Mouse (Mus musculus): Measurements from ENCODE around the gene Pcgf3.
"Not testable (repeated sequence)": the region's sequence is repeated elsewhere in the genome, so short reads cannot be mapped to it uniquely, and the experiment has no call there.

The Pcgf3 gene

DNA sequence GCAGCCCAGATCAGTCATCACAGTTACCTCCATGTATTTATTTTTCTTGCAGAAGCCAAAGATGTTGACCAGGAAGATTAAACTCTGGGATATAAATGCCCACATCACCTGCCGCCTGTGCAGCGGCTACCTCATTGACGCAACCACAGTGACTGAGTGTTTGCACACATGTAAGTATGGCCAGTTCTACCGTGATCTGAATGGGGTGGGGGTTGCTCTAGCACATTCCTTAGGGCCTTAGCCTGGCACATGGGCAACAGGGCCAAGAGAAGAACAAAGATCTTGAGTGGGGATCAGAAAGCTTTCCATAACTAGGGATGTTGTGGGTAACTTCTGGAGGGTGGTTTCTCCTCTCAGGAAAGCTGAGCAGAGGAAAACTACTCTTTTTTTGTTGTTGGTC, 12.7 kb downstream of the Pcgf3 start:
- DNase-seq, result no peak

- DNase-seq, result no peak
Measured at GRCm38 (mm10) chr5:108475977-108476376, 14.9 kb downstream of the Pcgf3 start.

DNA sequence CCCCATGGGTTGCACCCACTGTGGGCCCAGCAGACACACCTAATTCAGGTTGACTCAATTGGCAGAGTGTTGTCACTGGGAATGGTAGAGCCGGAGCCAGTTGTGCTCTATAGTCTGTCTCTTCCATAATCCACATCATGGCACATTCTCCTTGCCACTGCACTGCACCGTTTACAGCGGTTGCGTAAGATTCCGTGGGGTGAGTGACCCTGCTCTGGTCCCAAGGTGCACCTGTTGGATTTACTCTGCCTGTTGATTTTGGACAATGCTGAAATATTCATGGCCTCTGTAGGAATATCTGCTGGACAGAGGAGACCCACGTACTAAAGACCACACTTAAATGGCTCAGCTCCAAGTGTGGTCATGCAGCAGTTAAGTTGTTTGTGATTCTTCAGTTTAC, 22.0 kb downstream of the Pcgf3 start:
- no peak for DNase-seq

DNA sequence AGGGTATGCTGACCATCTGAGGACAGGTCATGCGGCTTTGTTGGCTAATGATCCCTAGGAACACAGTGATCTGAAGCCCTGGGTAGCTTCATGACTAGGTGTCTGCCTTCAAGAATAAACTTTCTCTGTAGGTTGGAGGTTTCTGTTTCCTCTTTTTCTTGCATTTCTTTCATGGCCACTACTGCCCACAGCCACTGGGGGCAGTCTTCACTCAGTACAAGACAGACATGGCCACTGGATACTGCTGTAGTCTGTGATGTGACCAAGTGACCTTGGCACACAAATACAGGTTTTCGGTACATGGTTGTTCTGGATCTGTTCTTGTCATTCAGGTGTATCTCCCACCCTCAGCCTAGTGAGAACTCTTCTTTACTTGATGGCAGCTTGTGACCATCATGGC, 24.2 kb downstream of the Pcgf3 start:
- DNase-seq, result peak; percentile 11

GRCm38 (mm10) chr5:108486148-108486547, 25.1 kb downstream of the Pcgf3 start:
- not testable (repeated sequence) for DNase-seq

DNA sequence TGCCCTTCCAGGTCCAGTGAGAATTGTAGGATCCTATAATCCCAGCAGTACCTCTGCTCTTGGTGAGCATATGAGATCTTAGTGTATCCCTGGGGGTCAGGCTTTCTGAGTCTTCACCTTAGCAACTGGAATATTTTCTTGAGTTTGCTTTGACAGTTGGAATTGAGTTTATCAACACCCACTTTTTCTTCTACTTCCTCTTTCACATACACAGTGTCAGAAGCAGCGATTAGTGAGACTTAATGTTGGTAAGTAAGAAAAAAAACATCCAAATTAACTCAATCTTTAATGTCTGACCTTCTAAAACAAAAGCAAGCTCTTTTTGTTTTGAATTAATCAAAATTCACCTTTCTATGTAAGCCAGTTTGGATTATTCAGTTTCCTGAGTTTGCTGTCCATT, 40.5 kb downstream of the Pcgf3 start:
- no peak for DNase-seq

- no peak for DNase-seq
Measured at GRCm38 (mm10) chr5:108502286-108502685, 41.3 kb downstream of the Pcgf3 start.

DNA sequence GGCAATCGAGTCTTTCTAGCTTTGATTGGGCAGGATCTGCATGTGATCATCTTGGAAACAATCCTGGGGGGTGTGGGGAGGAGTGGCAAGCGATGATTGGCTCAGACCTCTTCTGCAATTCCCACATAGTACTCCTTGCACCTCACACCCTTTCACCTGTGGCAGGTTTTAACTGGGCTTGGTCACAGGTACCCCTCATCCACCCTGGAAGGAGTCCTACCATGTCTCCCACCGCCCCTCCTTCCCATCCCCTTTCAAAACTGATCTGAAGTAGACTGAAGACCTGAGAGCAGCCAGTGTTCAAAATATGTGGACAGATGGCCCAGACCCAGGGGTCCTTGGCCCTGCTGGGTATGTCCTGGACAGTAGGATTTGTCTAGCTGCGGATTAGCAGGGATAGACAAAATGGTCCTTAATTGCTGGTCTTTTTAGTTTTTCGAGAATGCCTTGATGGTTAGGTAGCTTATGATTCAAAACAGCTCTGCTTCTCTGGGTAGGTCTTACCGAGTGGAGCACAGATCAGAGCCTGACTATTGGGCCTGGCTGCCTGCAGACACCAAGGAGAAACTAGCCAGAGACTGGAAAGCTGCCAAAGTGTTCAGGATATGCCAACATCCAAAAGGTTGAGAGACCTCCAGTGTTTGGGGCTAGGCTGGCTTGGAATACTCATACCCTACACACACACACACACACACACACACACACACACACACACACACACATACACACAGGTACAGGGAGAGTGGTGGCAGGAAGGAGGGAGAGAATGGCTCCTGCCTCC, 54.7 kb downstream of the Pcgf3 start:
- no peak for DNase-seq

DNA sequence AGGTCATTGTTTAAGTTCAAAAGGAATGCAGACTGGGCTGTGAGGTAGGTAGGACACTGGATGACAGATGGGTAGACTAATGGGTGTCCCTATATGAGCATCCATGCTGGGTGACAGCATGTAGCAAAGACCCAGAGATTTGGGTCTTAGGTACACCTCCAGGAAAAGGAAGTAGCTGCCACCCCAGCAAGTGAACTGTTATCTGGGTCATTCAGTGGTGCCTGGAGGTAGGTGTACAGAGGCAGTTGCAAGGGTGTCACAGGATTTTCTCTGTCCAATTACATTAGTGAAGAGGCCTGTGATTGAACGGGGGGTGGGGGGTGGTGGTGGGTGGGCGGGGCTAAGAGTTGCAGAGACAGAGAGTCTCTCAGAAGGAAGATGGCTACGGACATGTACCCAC, 55.6 kb downstream of the Pcgf3 start:
- no peak for DNase-seq

GRCm38 (mm10) chr5:108518106-108518885, 57.3 kb downstream of the Pcgf3 start:
- no peak for DNase-seq

DNA sequence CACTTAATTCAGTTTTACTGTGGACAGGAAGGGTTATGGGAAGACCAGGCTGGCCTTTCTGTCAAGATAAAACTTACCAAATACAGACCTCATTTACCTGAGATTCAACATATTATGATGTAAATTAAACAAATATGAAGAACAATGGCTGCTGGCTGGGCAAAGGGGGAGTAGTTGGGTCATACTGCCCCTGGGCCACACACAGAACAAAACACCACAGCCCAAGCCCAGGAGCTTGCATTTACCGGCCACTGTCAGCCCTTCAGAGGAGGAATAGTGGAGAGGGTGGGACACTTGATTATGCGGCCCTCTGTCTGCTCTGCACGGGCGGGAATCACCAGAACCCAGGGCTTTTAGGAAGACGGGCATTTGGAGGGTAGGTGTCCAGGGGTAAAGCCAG, 57.9 kb downstream of the Pcgf3 start:
- no peak for DNase-seq

DNA sequence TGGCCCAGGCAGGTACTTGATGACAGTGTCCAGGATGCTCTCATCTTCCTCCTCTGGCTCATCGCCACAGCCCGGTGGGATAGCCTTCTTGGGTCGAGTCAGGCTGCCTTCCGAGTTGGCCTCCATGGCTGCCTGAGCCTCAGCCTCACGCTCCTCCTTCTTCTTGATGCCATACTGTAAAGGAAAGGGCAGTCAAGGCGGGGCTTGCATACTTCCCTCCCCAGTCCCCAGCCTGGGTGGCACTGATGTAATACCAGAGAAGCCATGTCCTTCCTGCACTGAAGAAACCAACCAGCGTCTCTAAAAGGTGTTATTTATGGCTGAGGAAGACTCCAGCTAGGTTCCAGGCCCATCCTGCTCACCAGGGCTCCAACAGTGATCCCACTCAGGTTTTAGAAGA, 59.1 kb downstream of the Pcgf3 start:
- DNase-seq, result no peak

DNA sequence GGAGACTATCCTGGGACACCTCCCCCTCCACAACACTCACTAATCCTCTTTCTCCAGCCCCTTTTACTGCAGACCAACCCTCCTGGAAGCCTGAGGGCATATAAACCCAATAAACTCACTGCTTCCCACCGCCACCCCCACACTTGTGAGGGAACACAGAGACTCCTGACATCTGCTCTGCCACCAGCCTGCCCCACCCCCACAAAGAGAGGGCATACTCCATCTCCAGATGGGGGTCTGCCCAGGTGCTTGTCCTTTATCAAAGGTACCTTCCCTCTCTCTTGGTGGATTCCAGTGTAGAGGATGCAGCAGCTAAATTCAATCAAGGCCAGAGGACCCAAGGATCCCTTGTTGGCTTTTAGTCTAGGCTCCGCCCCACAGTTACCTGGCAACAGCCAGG, 60.0 kb downstream of the Pcgf3 start:
- DNase-seq, result no peak

GRCm38 (mm10) chr5:108521896-108522295, 60.9 kb downstream of the Pcgf3 start:
- no peak for DNase-seq

DNA sequence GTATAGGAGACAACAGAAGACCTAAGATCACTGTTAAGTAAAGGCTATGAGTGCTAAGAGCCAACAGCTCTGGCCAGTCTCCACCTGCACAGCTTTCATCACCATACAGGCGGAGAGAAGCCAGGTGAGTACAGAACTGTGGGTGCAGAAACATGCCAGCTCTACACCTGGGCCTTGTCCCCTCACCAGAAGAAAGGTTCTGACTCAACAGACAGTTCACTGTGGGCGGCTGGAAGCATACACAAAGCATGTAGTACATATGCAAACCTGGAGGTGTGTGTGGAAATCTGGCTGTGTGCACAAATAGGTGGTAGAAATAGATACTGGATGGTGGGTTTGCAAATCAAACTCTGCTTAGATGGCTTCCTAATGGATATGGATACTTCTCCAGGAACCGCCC, 61.6 kb downstream of the Pcgf3 start:
- DNase-seq, result no peak

DNA sequence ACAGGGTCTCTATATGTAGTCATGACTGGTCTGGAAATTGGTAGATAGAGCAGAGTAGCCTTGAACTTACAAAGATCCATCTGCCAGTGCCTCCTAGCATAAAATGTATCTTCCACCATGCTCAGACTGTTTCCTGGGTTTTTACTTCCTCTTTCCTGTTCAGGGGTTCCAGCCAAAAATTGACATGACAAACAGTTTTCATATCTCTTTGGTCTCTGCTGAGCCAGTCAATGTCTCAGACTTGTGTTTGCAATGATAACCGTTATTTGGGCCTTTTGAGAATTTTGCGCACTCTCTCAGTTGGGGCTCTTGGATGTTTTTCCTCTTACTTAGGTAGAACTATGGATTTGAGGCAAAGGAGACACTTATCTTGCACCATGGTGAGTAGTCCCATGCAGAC, 73.2 kb downstream of the Pcgf3 start:
- no peak for DNase-seq

DNA sequence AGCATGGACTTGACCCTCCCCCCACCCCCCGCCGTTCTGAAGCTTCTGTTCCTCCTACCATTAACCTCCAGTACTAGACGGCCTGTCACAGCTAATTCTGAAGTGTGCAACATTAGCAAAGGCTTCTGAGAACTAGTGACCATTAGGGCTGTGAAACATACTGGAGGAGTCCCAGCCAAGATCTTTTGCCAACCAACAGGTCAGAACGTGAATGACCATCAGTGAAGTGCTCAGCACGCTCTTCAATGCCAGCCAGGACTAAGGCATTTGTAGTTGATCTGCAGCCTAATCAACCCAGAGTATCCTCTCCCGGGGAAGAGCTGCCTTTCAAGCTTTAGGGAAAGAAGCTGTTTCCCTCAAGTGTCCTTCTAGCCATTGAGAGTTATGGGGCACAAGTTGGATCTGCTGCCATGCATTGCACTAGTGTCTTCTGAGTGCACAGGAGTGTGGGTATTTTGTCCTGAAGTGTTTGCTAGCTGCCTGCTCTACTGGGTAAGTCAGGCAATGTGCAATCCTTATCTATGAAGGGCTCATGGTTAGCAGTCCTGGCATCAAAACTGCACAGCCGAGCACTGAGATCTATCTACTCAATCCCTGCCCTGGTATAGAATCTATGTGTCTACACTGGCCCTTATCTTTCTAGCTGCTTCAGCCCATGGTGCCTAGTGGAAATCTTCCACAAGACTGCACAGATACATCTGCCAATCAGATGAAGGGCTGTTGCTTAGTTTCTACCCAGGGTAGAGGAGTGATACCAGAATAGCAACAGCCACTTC, 82.7 kb downstream of the Pcgf3 start:
- DNase-seq, result no peak

GRCm38 (mm10) chr5:108547636-108548035, 86.6 kb downstream of the Pcgf3 start:
- DNase-seq, result no peak

- no peak for DNase-seq
Measured at GRCm38 (mm10) chr5:108549137-108549488, 88.1 kb downstream of the Pcgf3 start.

- peak; percentile 77 for DNase-seq
Measured at GRCm38 (mm10) chr5:108549489-108550206, 88.6 kb downstream of the Pcgf3 start, which contains the start of gene Cplx1. Gene Cplx1, minus strand, starts transcription at chr5:108550024.

GRCm38 (mm10) chr5:108550207-108550594, 89.2 kb downstream of the Pcgf3 start:
- no peak for DNase-seq

- no peak for DNase-seq
Measured at GRCm38 (mm10) chr5:108554041-108554440, 93.0 kb downstream of the Pcgf3 start.

Measured in right cerebral cortex, postnatal 4 days (tissue).